Mouse (Mus musculus): ENCODE results near the gene Gclc. TPM values are rescaled to one million over a fixed set of nuclear protein-coding genes. Genes with fewer than 3 reads are reported as not detected.

Gene Gclc
- polyA plus RNA-seq (2014; fragmentation: Nextera tagmentation; extraction: Ambion mirVana) = 19.6 and 24.5 TPM in 2 replicates

GRCm38 (mm10) chr9:77753853-77754727, at the start of gene Gclc:
Gene Gclc (plus strand): TSS chr9:77754535.
- DNase-seq (peak; percentile 96), ATAC-seq (ENCODE audit: low FRiP score, low TSS enrichment) (peak; percentile 86)
- Histone ChIP-seq H3K4me3 (replicated peaks; ENCODE audit: low read depth, low read length) (peak within 1 kb of the TSS; percentile 77), H3K9ac (replicated peaks; ENCODE audit: low read length) (peak within 1 kb of the TSS; percentile 71), H3K27ac (replicated peaks; ENCODE audit: low read depth, low read length) (peak within 1 kb of the TSS; percentile 86), H3K27me3 (ENCODE audit: control insufficient read depth, insufficient read depth, low read length) (no peaks in the 10 kb centered on the region), H3K36me3 (ENCODE audit: control insufficient read depth, insufficient read depth, low read length) (no peaks in the 10 kb centered on the region), H3K4me2 (ENCODE audit: low read length) (peak within 1 kb of the TSS; percentile 71), H3K4me1 (ENCODE audit: control insufficient read depth, insufficient read depth, low read length) (peaks cover 22% of the 10 kb centered on the region), H3K9me3 (ENCODE audit: control insufficient read depth, low read length) (no peaks in the 10 kb centered on the region)
- WGBS = 8% methylated on average over 50 of the region's 54 CpGs

- Histone ChIP-seq H3K4me2 (ENCODE audit: low read length) (no peak overlapping the region), H3K9ac (replicated peaks; ENCODE audit: low read length) (no peak overlapping the region), H3K9me3 (ENCODE audit: control insufficient read depth, low read length) (no peaks in the 10 kb centered on the region), H3K27me3 (ENCODE audit: control insufficient read depth, insufficient read depth, low read length) (no peaks in the 10 kb centered on the region), H3K4me1 (ENCODE audit: control insufficient read depth, insufficient read depth, low read length) (no peaks in the 10 kb centered on the region), H3K4me3 (replicated peaks; ENCODE audit: low read depth, low read length) (no peak overlapping the region), H3K27ac (replicated peaks; ENCODE audit: low read depth, low read length) (no peak overlapping the region), H3K36me3 (ENCODE audit: control insufficient read depth, insufficient read depth, low read length) (no peaks in the 10 kb centered on the region)
- no peak for DNase-seq
- ATAC-seq (ENCODE audit: low FRiP score, low TSS enrichment) = no peak
- 89% methylated on average over 6 of the region's 6 CpGs for WGBS
Measured at GRCm38 (mm10) chr9:77706515-77706914, 47.8 kb upstream of the Gclc start.

GRCm38 (mm10) chr9:77707433-77708139, 46.7 kb upstream of the Gclc start:
- no peak overlapping the region for H3K9ac ChIP-seq (replicated peaks; ENCODE audit: low read length)
- no peak overlapping the region for H3K4me3 ChIP-seq (replicated peaks; ENCODE audit: low read depth, low read length)
- ATAC-seq (ENCODE audit: low FRiP score, low TSS enrichment) (no peak), DNase-seq (no peak)
- H3K27me3 ChIP-seq (ENCODE audit: control insufficient read depth, insufficient read depth, low read length) = no peaks in the 10 kb centered on the region
- H3K36me3 ChIP-seq (ENCODE audit: control insufficient read depth, insufficient read depth, low read length) = no peaks in the 10 kb centered on the region
- H3K9me3 ChIP-seq (ENCODE audit: control insufficient read depth, low read length) = no peaks in the 10 kb centered on the region
- 81% methylated on average over 9 of the region's 9 CpGs for WGBS
- no peak overlapping the region for H3K27ac ChIP-seq (replicated peaks; ENCODE audit: low read depth, low read length)
- H3K4me1 ChIP-seq (ENCODE audit: control insufficient read depth, insufficient read depth, low read length) = no peaks in the 10 kb centered on the region
- no peak overlapping the region for H3K4me2 ChIP-seq (ENCODE audit: low read length)

- ATAC-seq (ENCODE audit: low FRiP score, low TSS enrichment) = no peak
- H3K27ac ChIP-seq (replicated peaks; ENCODE audit: low read depth, low read length) = no peak overlapping the region
- no peak overlapping the region for H3K9ac ChIP-seq (replicated peaks; ENCODE audit: low read length)
- H3K4me1 ChIP-seq (ENCODE audit: control insufficient read depth, insufficient read depth, low read length) = no peaks in the 10 kb centered on the region
- 73% methylated on average over 5 of the region's 5 CpGs for WGBS
- no peaks in the 10 kb centered on the region for H3K36me3 ChIP-seq (ENCODE audit: control insufficient read depth, insufficient read depth, low read length)
- no peak for DNase-seq
- H3K4me2 ChIP-seq (ENCODE audit: low read length) = no peak overlapping the region
- H3K9me3 ChIP-seq (ENCODE audit: control insufficient read depth, low read length) = no peaks in the 10 kb centered on the region
- H3K27me3 ChIP-seq (ENCODE audit: control insufficient read depth, insufficient read depth, low read length) = no peaks in the 10 kb centered on the region
- no peak overlapping the region for H3K4me3 ChIP-seq (replicated peaks; ENCODE audit: low read depth, low read length)
Measured at GRCm38 (mm10) chr9:77708950-77709349, 45.4 kb upstream of the Gclc start.

- ATAC-seq (ENCODE audit: low FRiP score, low TSS enrichment) = no peak
- Histone ChIP-seq H3K4me2 (ENCODE audit: low read length) (no peak overlapping the region), H3K4me1 (ENCODE audit: control insufficient read depth, insufficient read depth, low read length) (no peaks in the 10 kb centered on the region), H3K27ac (replicated peaks; ENCODE audit: low read depth, low read length) (no peak overlapping the region), H3K36me3 (ENCODE audit: control insufficient read depth, insufficient read depth, low read length) (no peaks in the 10 kb centered on the region), H3K9ac (replicated peaks; ENCODE audit: low read length) (no peak overlapping the region), H3K9me3 (ENCODE audit: control insufficient read depth, low read length) (no peaks in the 10 kb centered on the region), H3K4me3 (replicated peaks; ENCODE audit: low read depth, low read length) (no peak overlapping the region), H3K27me3 (ENCODE audit: control insufficient read depth, insufficient read depth, low read length) (no peaks in the 10 kb centered on the region)
- 82% methylated on average over 5 of the region's 5 CpGs for WGBS
- no peak for DNase-seq
Measured at GRCm38 (mm10) chr9:77711021-77711569, 43.2 kb upstream of the Gclc start.

GRCm38 (mm10) chr9:77712816-77713215, 41.5 kb upstream of the Gclc start:
- ATAC-seq (ENCODE audit: low FRiP score, low TSS enrichment) (no peak), DNase-seq (no peak)
- 81% methylated on average over 3 of the region's 3 CpGs for WGBS
- Histone ChIP-seq H3K4me2 (ENCODE audit: low read length) (no peak overlapping the region), H3K4me1 (ENCODE audit: control insufficient read depth, insufficient read depth, low read length) (no peaks in the 10 kb centered on the region), H3K9me3 (ENCODE audit: control insufficient read depth, low read length) (no peaks in the 10 kb centered on the region), H3K4me3 (replicated peaks; ENCODE audit: low read depth, low read length) (no peak overlapping the region), H3K9ac (replicated peaks; ENCODE audit: low read length) (no peak overlapping the region), H3K27me3 (ENCODE audit: control insufficient read depth, insufficient read depth, low read length) (no peaks in the 10 kb centered on the region), H3K36me3 (ENCODE audit: control insufficient read depth, insufficient read depth, low read length) (no peaks in the 10 kb centered on the region), H3K27ac (replicated peaks; ENCODE audit: low read depth, low read length) (no peak overlapping the region)

GRCm38 (mm10) chr9:77713301-77713700, 41.0 kb upstream of the Gclc start:
- Histone ChIP-seq H3K9me3 (ENCODE audit: control insufficient read depth, low read length) (no peaks in the 10 kb centered on the region), H3K27me3 (ENCODE audit: control insufficient read depth, insufficient read depth, low read length) (no peaks in the 10 kb centered on the region)

GRCm38 (mm10) chr9:77715262-77715661, 39.1 kb upstream of the Gclc start:
- WGBS = 94% methylated on average over 2 of the region's 2 CpGs
- Histone ChIP-seq H3K27ac (replicated peaks; ENCODE audit: low read depth, low read length) (no peak overlapping the region), H3K4me3 (replicated peaks; ENCODE audit: low read depth, low read length) (no peak overlapping the region), H3K4me2 (ENCODE audit: low read length) (no peak overlapping the region), H3K27me3 (ENCODE audit: control insufficient read depth, insufficient read depth, low read length) (no peaks in the 10 kb centered on the region), H3K36me3 (ENCODE audit: control insufficient read depth, insufficient read depth, low read length) (no peaks in the 10 kb centered on the region), H3K4me1 (ENCODE audit: control insufficient read depth, insufficient read depth, low read length) (no peaks in the 10 kb centered on the region), H3K9ac (replicated peaks; ENCODE audit: low read length) (no peak overlapping the region), H3K9me3 (ENCODE audit: control insufficient read depth, low read length) (no peaks in the 10 kb centered on the region)
- ATAC-seq (ENCODE audit: low FRiP score, low TSS enrichment) (no peak), DNase-seq (no peak)

More at GRCm38 (mm10) chr9:77713301-77713700, 41.0 kb upstream of the Gclc start:
- no peak overlapping the region for H3K4me3 ChIP-seq (replicated peaks; ENCODE audit: low read depth, low read length)
- no peak overlapping the region for H3K4me2 ChIP-seq (ENCODE audit: low read length)
- H3K27ac ChIP-seq (replicated peaks; ENCODE audit: low read depth, low read length) = no peak overlapping the region
- DNase-seq = no peak
- H3K4me1 ChIP-seq (ENCODE audit: control insufficient read depth, insufficient read depth, low read length) = no peaks in the 10 kb centered on the region
- ATAC-seq (ENCODE audit: low FRiP score, low TSS enrichment) = no peak
- no peaks in the 10 kb centered on the region for H3K36me3 ChIP-seq (ENCODE audit: control insufficient read depth, insufficient read depth, low read length)
- 91% methylated on average over 5 of the region's 5 CpGs for WGBS
- H3K9ac ChIP-seq (replicated peaks; ENCODE audit: low read length) = no peak overlapping the region

Measured in midbrain, embryonic 14.5 days (tissue).